Mouse (Mus musculus): Measurements from ENCODE around the gene Tmc3. TPM values are rescaled to one million over a fixed set of nuclear protein-coding genes. Genes with fewer than 3 reads are reported as not detected.

The Tmc3 gene
- total and polyA plus RNA-seq, 3 experiments, result 0.71 TPM; not detected in 2

DNA sequence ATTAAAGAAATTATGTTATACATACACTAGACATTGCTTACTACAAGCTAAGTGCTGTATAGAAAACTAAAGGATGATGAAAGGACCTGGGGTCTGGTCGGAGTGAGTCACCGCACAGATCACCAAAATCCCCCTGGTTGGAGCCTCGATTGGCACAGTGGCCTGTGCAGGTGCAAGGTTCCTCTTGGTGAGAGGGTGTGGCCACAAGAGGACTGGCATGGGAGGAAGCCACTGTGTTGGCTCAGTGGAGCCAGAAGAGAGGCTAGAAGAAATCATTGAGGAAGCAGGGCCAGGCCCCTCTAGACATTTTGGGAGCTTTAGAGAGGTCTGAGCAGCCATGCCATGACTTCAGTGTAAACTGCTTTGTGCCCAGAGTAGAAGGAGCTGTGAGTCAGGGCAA lies 54.4 kb downstream of the Tmc3 start:
- Histone ChIP-seq H3K4me3 (ENCODE audit: low read depth, low read length) (no peak overlapping the region), H3K4me1 (ENCODE audit: insufficient read depth, low read depth, low read length) (no peaks in the 10 kb centered on the region), H3K36me3 (replicated peaks) (peaks cover 2% of the 10 kb centered on the region), H3K9me3 (replicated peaks) (no peaks in the 10 kb centered on the region), H3K27me3 (ENCODE audit: insufficient read depth, low read length) (peaks cover 3% of the 10 kb centered on the region; the same call in 1 of the 2 replicates)
- TF ChIP-seq TAL1 (conservative IDR thresholded peaks at IDR 0.05; ENCODE audit: low read depth, low read length) (no peak), GATA1 (IDR thresholded peaks at IDR 0.05; ENCODE audit: borderline replicate concordance, low read length) (no peak)
- DNase-seq (ENCODE audit: low spot score) (no peak), ATAC-seq (ENCODE audit: extremely low read depth, insufficient number of reproducible peaks, low FRiP score, poor library complexity, severe bottlenecking) (no peak)

DNA sequence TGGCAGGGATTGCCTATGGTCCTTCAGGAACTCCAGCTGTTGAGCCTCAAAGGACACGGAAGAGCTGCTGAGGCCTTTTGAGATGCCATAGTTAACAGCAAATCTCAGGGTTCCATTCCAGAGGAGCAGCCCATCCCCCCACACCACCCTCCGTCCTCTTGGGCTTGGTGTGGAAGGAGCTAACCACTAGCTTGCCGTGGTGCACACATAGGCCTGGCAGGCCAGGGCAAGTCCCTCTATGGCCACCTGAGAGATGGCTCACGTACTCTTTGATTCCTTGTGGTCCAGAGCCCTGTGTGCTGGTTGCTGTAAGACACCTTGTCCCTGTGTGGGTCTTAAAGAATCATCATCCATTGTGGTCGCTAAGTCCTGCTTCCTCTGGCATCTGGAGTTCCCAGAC lies 55.9 kb downstream of the Tmc3 start:
- ATAC-seq (ENCODE audit: extremely low read depth, insufficient number of reproducible peaks, low FRiP score, poor library complexity, severe bottlenecking), result no peak
- H3K27me3 ChIP-seq (ENCODE audit: insufficient read depth, low read length), result peaks cover 3% of the 10 kb centered on the region; the same call in 1 of the 2 replicates
- H3K4me1 ChIP-seq (ENCODE audit: insufficient read depth, low read depth, low read length), result no peaks in the 10 kb centered on the region
- H3K4me3 ChIP-seq (ENCODE audit: low read depth, low read length), result no peak overlapping the region
- no peaks in the 10 kb centered on the region for H3K9me3 ChIP-seq (replicated peaks)
- DNase-seq (ENCODE audit: low spot score), result no peak
- TF ChIP-seq TAL1 (conservative IDR thresholded peaks at IDR 0.05; ENCODE audit: low read depth, low read length), result no peak
- TF ChIP-seq GATA2 (IDR thresholded peaks at IDR 0.05; ENCODE audit: borderline replicate concordance, low read depth, low read length), result no peak
- TF ChIP-seq POLR2AphosphoS5 (IDR thresholded peaks at IDR 0.05; ENCODE audit: insufficient replicate concordance, low read depth, low read length), result no peak
- no peak for TF ChIP-seq CTCF (IDR thresholded peaks at IDR 0.05; ENCODE audit: low read depth, low read length)
- TF ChIP-seq GATA1 (IDR thresholded peaks at IDR 0.05; ENCODE audit: borderline replicate concordance, low read length), result no peak
- H3K36me3 ChIP-seq (replicated peaks), result peaks cover 2% of the 10 kb centered on the region

DNA sequence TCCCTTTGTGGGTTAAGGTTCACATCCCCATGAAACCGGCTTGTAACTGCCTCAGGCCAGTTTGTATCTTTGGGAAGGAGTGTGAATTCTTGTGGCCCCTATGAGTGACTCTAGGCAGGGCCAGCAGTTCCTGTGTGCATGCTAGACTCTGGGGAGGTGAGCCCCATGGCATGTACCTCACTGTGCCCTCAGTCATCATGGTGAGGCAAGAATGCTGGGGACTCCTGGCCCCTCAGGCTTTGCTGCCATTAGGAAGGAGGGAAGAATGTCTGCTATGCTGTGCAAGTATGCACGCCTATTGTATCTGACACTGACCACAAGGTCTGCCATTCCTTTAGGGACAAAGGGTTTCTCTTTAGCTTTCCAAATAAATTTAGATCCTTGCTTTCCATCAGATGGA lies 56.4 kb downstream of the Tmc3 start:
- no peak overlapping the region for H3K4me3 ChIP-seq (ENCODE audit: low read depth, low read length)
- peaks cover 2% of the 10 kb centered on the region for H3K36me3 ChIP-seq (replicated peaks)
- H3K9me3 ChIP-seq (replicated peaks), result no peaks in the 10 kb centered on the region
- DNase-seq (ENCODE audit: low spot score), result no peak
- TF ChIP-seq GATA1 (IDR thresholded peaks at IDR 0.05; ENCODE audit: borderline replicate concordance, low read length), result no peak
- TF ChIP-seq GATA2 (IDR thresholded peaks at IDR 0.05; ENCODE audit: borderline replicate concordance, low read depth, low read length), result no peak
- TF ChIP-seq CTCF (IDR thresholded peaks at IDR 0.05; ENCODE audit: low read depth, low read length), result no peak
- TF ChIP-seq POLR2AphosphoS5 (IDR thresholded peaks at IDR 0.05; ENCODE audit: insufficient replicate concordance, low read depth, low read length), result no peak
- TF ChIP-seq TAL1 (conservative IDR thresholded peaks at IDR 0.05; ENCODE audit: low read depth, low read length), result no peak
- peaks cover 3% of the 10 kb centered on the region; the same call in 1 of the 2 replicates for H3K27me3 ChIP-seq (ENCODE audit: insufficient read depth, low read length)
- ATAC-seq (ENCODE audit: extremely low read depth, insufficient number of reproducible peaks, low FRiP score, poor library complexity, severe bottlenecking), result no peak
- no peaks in the 10 kb centered on the region for H3K4me1 ChIP-seq (ENCODE audit: insufficient read depth, low read depth, low read length)

DNA sequence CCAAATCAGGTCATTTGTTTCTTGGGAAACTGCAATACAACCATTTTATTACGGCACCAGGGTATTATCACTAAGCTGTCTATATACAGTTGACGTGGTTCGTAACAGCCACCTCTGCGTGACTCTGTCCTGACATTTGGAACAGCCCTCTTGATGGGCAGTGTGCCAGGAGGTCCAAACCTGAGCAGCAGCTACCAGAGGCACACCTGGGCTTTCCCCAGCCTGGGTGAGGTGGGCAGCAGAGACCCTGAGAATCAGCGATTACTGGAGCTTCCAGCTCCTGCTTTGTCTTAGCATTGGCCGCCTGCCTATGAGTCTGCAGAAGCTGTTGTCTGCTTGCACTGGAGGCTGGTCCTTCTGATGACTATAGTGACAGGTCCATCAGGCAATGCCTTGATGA lies 58.9 kb downstream of the Tmc3 start:
- no peaks in the 10 kb centered on the region for H3K36me3 ChIP-seq (replicated peaks)
- H3K9me3 ChIP-seq (replicated peaks), result no peaks in the 10 kb centered on the region
- TF ChIP-seq GATA1 (IDR thresholded peaks at IDR 0.05; ENCODE audit: borderline replicate concordance, low read length), result no peak
- TF ChIP-seq TAL1 (conservative IDR thresholded peaks at IDR 0.05; ENCODE audit: low read depth, low read length), result no peak
- no peak for TF ChIP-seq POLR2AphosphoS5 (IDR thresholded peaks at IDR 0.05; ENCODE audit: insufficient replicate concordance, low read depth, low read length)
- TF ChIP-seq CTCF (IDR thresholded peaks at IDR 0.05; ENCODE audit: low read depth, low read length), result no peak
- TF ChIP-seq GATA2 (IDR thresholded peaks at IDR 0.05; ENCODE audit: borderline replicate concordance, low read depth, low read length), result no peak
- no peak overlapping the region for H3K4me3 ChIP-seq (ENCODE audit: low read depth, low read length)
- DNase-seq (ENCODE audit: low spot score) (no peak), ATAC-seq (ENCODE audit: extremely low read depth, insufficient number of reproducible peaks, low FRiP score, poor library complexity, severe bottlenecking) (no peak)
- peaks cover 3% of the 10 kb centered on the region; the same call in 1 of the 2 replicates for H3K27me3 ChIP-seq (ENCODE audit: insufficient read depth, low read length)
- H3K4me1 ChIP-seq (ENCODE audit: insufficient read depth, low read depth, low read length), result no peaks in the 10 kb centered on the region

DNA sequence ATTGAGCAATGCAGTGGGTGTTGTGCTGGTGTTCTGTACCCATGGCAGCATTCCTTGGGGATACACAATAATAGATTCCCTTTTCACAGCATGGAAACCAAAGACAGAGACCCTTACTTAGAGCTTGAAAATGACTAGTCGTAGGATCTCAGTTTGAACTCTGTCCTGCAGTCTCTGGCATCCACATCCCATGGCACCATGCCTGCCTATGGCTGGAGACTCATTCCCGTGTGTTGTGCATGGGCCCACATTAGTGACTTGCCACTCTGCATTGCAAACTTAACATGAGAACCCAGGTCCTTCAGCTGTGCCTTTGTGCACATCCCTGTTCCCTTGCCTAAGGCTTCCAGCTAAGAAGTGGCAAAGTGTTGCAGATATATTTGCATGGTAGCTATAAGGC lies 60.0 kb downstream of the Tmc3 start:
- Histone ChIP-seq H3K4me3 (ENCODE audit: low read depth, low read length) (no peak overlapping the region), H3K27me3 (ENCODE audit: insufficient read depth, low read length) (peaks cover 3% of the 10 kb centered on the region; the same call in 1 of the 2 replicates), H3K36me3 (replicated peaks) (no peaks in the 10 kb centered on the region), H3K4me1 (ENCODE audit: insufficient read depth, low read depth, low read length) (no peaks in the 10 kb centered on the region), H3K9me3 (replicated peaks) (no peaks in the 10 kb centered on the region)
- TF ChIP-seq POLR2AphosphoS5 (IDR thresholded peaks at IDR 0.05; ENCODE audit: insufficient replicate concordance, low read depth, low read length), result no peak
- no peak for TF ChIP-seq CTCF (IDR thresholded peaks at IDR 0.05; ENCODE audit: low read depth, low read length)
- TF ChIP-seq GATA1 (IDR thresholded peaks at IDR 0.05; ENCODE audit: borderline replicate concordance, low read length), result no peak
- no peak for TF ChIP-seq GATA2 (IDR thresholded peaks at IDR 0.05; ENCODE audit: borderline replicate concordance, low read depth, low read length)
- TF ChIP-seq TAL1 (conservative IDR thresholded peaks at IDR 0.05; ENCODE audit: low read depth, low read length), result no peak
- no peak for DNase-seq (ENCODE audit: low spot score)
- ATAC-seq (ENCODE audit: extremely low read depth, insufficient number of reproducible peaks, low FRiP score, poor library complexity, severe bottlenecking), result no peak

DNA sequence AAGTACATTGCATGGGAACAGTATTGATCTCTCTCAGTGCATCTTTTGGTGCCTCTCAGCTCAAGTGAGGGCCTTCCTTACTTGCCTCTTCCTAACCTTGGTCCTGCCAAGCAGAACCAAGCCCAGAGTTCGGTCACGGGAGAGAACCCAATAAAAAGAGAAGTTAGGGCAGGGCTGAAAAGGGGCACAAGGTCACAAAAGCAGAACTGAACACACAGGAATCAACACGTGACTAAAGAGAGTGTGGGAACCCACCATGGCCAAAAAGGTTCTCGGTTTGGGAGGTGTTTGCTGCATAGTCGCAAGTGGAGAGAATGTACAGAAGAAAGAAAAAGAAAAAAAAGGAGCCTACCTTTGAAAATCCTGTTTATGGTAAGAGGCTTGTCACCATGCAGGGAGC lies 60.7 kb downstream of the Tmc3 start:
- H3K4me1 ChIP-seq (ENCODE audit: insufficient read depth, low read depth, low read length), result no peaks in the 10 kb centered on the region
- peaks cover 4% of the 10 kb centered on the region; the same call in 1 of the 2 replicates for H3K27me3 ChIP-seq (ENCODE audit: insufficient read depth, low read length)
- ATAC-seq (ENCODE audit: extremely low read depth, insufficient number of reproducible peaks, low FRiP score, poor library complexity, severe bottlenecking) (no peak), DNase-seq (ENCODE audit: low spot score) (no peak)
- H3K4me3 ChIP-seq (ENCODE audit: low read depth, low read length), result no peak overlapping the region
- H3K36me3 ChIP-seq (replicated peaks), result no peaks in the 10 kb centered on the region
- H3K9me3 ChIP-seq (replicated peaks), result no peaks in the 10 kb centered on the region
- TF ChIP-seq TAL1 (conservative IDR thresholded peaks at IDR 0.05; ENCODE audit: low read depth, low read length), result no peak
- TF ChIP-seq CTCF (IDR thresholded peaks at IDR 0.05; ENCODE audit: low read depth, low read length), result no peak
- TF ChIP-seq GATA2 (IDR thresholded peaks at IDR 0.05; ENCODE audit: borderline replicate concordance, low read depth, low read length), result no peak
- TF ChIP-seq GATA1 (IDR thresholded peaks at IDR 0.05; ENCODE audit: borderline replicate concordance, low read length), result no peak
- TF ChIP-seq POLR2AphosphoS5 (IDR thresholded peaks at IDR 0.05; ENCODE audit: insufficient replicate concordance, low read depth, low read length), result no peak
